Mouse (Mus musculus): ENCODE results near the gene Sec14l1.

Gene Sec14l1

DNA sequence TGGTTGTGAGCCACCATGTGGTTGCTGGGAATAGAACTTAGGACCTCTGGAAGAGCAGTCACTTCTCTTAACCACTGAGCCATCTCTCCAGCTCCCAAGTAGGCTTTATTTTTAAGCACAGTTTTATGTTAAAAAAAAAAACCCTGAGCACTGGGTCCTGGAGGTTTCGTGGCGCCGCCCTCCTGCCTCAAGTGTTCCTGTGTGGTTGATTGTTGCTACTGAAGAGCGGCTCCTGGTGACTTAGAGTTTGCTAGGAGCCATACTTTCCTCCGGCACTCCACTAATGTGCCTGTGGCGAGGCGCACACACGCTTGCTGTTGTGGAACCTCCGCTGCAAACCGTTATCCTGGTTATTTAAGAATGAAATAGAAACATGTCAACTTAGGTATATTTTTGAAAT lies 16.5 kb downstream of the Sec14l1 start:
- no peak for DNase-seq

DNA sequence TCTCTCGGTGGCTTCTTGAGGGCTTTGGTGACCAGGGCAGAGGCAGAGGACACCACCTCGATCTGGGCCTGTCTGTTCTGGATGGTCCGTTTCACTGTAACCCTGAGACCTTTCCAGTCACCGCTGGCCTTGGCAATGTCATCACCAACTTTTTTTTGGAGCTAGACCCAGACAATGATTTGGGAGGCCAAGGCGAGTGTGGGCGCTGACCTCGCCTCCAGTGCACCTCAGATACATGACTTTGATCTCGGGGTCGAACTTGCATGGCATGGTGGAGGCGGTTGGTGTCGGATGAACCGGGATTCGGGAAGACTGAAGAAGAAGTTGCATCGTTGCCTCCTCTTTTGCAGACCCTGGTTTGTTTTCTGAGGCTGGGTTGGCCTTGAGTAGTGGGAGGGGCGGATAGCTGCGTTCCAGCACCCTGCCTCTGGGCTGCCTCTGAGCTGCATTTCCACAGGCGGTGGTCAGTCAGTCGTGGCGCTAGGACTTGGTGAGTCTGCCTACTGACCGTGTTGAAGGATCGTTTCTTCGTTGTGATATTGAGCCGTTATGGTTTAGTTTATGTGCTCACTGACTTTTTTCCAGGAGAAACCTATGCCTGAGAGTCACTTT lies 19.9 kb downstream of the Sec14l1 start:
- no peak for DNase-seq

DNA sequence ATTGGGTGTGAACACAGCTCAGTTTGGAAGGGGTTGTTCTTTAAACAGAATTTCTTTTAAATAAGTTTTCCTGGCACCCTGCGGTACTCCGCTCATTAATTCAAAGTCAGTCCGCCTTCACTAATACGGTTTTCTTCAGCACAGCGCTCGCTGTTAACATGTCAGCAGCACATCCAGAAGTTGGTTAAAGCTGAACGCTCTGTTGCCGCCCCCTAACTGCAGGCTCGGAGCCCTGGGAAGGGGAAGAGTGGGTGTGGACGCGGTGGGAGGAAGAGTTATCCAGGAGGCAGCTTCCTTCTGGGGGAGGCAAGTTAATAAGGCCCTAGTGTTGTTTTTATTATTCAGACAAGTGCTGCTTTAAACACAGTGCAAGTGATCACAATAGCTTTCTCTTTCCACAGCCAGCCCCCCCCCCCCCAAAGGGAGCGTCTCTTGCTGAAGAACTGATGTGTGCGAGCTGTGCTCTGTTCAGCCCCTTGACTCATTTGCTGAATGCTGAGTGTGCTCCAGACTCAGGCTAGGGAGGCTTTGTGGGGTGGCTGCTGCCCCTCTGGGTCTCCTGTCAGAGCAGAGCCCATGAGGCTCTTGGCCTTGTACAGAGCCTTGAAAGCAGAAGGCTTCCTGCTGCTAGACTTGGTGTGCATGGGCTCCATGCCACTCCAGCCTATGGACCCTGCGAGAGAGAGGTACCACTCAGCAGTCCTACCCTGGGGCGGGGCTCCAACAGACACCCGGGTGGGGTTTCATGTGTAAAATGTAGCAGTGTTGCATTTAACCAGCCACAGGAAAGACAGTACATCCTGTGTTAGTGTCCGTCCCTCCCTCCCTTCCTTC lies 20.7 kb downstream of the Sec14l1 start:
- DNase-seq = no peak

DNA sequence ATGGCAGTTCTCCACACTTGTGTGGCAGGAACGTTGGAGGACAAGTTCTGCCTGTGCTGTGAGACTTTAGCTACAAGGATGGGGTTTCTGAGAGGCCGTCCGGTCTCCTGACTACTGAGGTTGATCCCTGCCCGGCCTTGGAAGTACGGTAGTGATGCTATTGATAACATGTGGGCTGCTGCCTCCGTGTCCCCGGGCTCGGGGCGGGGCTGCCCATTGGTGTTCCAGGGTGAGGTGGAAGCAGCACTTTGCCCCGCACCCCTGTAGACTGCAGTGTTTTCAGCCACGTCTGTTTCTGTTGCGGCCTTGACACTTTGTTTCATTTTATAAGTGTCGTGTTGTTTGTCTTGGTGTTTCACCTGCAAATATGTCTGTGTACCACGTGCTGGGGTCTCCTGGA lies 21.9 kb downstream of the Sec14l1 start:
- no peak for DNase-seq

DNA sequence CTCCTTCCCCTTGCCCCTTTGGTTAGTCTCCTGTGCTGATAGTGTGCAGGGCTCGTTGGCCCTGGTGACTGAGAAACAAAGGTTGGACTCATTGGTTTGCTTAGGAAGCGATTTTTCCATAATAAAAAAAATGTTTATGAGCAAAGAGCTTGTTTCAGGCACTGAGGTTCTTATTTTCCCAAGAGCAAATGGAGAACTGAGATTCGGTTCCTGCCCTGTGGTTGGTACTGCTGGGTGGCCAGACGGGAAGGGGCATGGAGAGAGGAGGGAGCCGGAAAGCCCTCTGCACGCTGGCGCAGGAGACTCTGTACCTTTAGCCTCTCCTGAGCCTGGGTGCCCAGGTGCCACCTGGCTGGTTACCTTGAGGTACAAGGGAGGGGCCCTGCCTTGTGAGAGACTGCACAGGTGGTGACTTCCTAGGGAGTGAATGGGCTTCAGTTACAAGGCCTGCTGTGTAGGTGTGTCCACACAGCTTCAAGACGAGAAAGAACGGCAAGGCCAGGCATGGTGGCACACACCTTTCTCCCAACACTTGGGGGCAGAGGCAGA lies 23.3 kb downstream of the Sec14l1 start:
- DNase-seq = no peak

DNA sequence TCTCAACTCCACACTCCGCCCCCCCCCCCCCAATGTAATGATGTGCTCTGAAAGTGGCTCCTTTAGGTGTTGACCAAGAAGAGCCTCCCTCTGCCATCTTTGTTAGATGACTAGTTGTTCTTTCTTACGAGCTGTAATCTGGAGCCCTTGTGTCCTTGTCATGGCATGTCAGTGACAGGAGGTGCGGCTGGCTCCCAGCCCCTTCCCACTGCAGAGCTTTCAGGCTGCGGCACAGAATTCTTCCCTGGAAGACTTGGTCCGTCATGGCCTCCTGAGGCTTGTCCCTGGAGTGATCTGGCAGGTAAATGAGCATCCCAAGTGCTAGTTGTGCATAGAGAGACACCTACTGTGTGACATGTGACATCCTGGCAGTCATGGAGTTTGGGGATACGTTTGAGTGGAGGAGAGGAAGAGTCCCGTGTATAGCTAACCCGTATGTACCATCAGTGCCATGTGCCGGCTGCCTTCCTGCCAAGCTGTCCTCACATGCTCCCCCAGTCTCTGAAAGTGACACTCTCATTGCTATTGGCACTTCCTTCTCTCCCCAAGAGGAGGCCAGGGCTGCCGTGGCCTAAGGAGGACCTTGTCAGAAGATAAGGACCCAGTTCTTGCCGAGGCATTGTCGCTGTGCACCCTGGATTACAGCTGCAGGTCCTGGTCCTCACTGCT lies 24.0 kb downstream of the Sec14l1 start:
- no peak for DNase-seq

DNA sequence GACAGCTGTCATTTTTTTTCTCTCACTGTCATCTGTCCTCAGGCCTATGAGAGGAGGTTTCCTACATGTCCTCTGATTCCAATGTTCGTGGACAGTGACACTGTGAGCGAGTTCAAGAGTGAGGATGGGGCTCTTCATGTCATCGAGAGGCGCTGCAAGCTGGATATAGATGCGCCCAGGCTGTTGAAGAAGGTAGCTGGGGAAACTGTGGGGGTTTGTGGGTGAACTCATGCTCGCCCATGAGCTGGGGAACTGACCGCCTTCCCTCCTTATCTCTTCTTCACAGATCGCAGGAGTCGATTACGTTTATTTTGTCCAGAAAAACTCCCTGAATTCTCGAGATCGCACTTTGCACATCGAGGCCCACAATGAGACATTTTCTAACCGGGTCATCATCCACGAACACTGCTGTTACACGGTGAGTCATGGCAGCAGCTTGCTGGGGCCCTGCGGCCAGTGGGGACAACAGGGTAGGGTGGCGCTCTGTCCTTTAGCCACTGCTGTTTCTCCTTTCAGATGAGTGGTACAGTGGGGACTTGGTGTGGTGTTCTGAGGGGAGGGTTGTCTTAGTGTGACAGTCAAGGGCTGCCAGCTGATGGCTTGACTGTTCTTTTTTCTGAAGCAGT lies 26.5 kb downstream of the Sec14l1 start:
- DNase-seq = no peak

DNA sequence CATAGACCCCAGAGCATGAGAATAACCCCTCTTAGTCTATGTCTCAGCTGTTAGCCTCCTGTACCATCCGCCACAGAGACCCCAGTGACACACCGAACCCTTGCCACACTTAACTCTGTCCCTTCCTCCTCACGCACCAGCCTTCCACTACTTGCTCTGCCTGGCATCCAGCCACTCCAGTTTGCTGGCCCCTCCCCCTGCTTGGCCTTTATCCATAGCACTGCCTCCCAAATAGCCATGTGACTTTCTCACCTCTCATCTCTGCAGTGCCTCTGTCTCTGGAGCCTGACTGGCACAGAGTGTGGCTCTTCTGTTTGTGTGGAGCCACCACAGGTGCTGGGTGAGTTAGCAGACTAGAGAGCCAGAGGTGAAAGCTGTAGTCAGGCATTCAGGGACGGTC lies 27.5 kb downstream of the Sec14l1 start:
- DNase-seq = no peak

DNA sequence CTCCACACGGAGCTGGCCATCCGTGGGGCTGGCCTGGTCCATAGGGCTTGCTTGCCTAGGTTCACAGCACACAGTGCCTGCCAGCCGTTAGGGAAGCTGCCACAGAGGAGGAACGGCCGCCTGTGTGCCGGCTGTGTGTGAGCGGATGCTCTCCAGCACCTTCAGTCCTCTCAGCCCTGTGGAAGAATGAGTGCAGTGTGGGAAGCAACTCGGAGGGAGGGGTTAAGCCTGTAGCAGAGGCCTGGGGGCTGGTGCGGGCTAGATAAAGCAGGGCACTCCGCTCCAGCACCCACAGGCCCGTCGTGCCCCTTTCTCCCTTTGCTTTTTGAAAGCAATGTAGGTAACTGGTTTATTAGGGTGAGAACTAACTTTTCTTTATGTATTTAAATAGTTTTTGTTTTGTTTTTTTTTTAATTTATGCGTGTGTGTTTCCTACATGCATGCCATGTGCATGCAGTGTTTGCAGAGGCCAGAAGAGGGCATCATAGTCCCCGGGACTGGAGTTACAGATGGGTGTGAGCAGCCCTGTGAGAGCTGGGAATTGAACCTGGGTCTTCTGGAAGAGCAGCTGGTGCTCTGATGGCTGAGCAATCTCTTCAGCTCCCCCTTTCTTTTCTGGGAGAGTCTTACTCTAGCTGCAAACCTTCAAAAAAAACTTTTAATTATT lies 30.6 kb downstream of the Sec14l1 start:
- peak; percentile 36 for DNase-seq

DNA sequence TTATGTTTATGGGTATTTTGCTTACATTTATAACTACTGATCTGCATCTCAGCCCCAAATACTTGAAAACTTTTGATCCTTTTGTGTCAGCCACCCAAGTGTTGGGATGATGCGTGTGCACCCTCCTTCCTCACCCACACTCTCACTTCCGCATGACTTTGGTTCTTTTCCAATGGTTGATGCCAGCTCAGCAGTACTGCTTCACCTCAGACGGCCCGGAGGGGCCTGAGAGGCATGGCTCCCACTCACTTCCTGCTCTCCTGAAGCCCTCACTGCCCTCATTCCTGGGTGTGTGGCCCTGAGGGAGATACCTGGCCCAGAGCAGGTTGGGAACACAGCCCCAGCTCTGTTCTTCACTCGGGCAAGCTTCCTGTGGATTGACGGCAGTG lies 31.1 kb downstream of the Sec14l1 start:
- no peak for DNase-seq

DNA sequence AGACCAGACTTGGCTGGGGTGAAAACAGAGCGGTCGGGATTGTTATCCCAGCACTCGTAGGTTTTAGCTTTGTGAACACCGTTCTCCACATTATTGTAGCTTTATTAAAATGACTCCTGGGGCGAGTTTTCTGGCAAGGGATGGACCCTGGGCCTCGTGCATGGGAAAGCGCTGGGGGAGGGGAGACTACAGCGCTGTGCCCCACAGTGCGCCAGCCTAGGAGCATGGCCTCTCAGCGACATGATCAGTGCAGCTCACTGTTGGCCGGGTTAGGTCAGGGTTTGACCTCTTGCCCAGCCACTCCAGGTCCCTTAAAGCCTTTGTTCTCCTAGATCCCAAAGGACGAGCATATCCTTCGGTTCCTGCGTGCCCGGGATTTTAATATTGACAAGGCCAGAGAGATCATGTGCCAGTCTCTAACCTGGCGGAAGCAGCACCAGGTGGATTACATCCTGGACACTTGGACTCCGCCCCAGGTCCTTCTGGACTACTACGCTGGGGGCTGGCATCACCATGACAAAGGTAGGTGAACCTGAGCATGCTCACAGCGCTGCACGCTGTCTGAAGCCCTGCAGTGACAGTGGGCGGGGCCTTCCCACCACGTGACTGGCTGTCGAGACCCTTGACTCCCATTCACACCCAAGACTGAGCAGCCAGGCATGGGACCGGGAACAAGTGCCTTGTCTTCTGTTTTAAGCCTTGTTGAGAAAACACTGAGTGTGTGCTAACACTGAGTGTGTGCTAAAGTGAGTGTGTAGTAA lies 32.0 kb downstream of the Sec14l1 start:
- DNase-seq = no peak

DNA sequence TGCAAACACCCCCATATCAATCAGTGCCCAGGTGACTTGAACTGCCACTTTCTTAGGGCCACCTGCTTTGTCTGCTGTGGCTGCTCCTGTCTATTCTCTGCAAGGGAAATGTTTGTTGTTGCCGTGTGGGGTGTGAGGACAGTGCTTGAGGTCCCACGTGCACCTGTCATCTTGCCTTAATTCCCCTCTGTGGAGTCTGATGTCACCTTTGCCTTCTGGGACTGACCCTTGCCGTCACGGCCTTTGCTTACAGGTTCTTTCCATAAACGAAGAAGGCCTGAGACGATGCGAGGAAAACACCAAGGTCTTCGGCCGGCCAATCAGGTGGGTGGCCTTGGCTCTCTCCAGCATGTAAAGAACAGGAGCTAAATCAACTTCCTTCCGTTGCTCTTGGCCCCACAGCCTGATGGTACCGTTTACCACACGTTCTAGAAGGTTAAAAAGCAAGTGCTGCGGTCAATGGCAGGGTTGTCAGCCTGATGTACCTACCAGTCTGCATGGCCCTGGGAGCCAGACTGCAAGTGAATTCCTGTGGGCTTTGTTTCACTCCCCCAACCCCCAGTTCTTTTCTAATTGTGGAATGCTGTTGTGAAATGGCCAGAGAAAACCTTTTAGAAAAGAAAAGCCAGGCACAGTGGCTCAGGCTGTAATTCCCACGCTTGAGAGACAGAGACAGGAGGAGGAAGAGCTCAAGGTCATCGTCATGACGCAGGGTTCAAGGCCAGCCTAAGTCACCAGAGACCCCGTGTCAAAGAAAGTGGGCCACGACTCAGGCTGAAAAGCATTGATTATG lies 34.1 kb downstream of the Sec14l1 start:
- DNase-seq = no peak

DNA sequence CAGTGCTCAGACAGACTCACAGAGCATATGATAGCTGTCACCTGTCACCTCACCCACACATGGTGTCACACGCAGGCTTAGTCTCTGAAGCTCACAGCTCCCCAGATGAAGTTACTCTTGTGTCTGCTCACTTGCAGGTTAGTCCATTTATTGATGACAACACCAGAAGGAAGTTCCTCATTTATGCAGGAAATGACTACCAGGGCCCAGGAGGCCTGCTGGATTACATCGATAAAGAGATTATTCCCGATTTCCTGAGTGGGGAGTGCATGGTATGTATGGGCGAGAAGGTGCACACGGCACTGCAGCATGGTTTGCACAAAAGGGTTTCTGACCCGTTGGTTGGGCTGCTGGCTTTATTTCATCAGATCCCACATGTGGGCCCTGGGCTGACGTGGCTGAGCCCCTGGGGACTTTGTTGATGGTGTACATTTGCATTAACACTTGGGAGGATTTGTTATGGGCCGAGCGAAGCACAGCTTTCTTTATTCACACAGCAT lies 35.5 kb downstream of the Sec14l1 start:
- DNase-seq = no peak

DNA sequence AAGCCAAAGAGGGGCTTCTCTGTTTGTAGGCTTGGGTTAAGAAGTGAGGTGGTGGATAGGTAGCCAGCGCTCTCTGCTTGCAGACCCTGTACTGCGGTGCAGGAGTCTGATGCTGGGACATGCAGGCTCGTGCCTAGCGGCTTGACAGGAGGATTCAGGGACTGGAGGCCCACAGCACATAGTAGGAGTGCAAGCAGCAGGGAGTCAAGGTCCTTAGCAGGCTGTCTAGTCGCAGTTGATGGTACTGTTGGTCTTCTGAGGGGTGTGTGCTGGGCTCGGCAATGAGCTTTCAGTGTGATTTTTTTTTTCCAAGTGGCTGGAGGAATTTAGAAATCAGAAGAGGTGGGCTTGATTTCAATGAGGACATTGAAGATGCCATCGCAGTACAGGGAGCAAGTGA lies 36.5 kb downstream of the Sec14l1 start:
- no peak for DNase-seq

DNA sequence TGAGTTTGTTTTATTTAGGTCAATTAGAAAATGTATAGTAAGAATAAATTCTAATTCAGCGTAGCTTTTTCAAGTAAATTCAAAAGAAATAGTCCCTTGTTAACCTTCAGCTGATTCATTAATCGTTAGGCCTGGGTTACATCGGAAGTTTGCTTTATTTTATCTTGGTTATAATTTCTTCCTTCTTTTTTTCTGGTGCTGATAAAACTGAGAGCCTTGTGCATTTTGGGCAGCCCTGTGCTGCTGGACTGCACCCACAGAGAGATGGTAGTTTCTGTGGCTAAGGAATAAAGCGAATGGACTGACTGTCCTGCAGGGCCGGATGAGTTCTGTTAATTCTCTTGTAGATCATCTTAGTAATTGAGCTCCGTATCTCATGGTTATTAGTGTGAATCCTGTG lies 37.6 kb downstream of the Sec14l1 start:
- no peak for DNase-seq

DNA sequence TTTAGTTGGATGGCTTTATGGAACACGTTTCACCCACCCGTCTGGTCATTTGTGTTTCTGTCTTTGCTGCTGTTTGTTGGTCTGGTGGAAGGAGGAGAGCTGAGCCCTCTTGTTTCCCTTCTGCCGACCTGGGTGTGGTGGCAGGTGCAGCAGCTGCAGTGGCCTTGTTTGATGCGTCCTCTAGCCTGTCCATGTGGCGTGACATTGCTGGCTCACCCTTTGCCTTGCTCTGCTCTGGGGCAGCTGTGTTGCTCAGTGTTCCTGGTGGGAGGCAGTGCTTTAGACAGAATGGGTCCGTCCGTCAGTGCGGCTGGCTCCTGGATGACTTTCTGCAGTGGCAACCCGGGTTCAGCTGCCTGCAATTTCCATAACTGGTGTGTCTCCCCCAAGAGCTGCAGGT lies 38.6 kb downstream of the Sec14l1 start:
- DNase-seq = no peak

DNA sequence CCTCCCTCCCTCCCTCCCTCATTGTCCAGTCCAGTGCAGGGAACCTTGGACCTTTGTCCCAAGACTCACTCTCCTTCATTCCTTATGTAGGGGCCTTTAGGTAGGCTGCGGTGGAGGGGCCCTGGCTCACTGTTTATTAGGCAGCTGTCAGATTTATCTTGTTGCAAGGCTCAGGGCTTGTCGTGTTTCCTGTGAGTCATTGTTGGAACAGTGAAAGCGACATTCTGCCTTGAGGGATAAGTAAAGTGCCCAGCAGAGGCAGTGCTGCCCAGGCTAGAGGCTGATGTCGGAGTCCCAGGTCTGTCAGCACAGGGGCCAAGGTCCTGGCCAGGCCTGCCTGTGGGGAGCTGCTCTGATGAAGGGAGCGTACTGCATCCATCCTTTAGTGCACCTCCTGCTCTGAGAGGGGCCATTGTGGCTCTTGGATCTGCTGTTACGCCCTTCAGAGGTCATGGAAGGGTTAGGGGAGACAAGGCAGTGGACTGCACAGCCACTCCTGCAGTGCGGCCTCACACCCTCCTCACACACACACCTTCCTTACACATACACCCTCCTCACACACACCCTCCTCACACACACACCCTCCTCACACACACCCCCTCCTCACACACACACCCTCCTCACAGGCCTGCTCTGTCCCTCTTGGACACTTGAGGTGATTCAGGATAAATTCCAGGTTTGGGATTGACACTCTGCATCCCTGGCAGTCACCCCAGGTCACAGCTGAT lies 39.3 kb downstream of the Sec14l1 start:
- DNase-seq = no peak

DNA sequence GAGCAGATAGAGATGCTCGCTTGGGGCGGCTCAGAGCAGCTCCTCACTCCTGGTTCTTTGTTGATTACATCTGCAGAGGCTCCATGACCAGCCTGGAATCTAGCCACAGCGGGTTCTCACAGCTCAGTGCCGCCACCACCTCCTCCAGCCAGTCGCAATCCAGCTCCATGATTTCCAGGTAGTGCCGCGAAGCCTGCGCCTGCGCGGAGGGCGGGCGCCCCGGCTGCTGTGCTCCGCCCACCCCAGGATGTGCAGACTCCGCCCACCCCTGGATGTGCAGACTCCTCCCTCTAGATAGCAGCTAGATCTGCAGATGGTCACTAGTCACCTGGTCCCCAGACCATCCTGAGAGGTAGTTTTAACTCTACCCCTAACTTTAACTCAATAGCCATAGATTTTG lies 41.8 kb downstream of the Sec14l1 start:
- peak; percentile 19 for DNase-seq

DNA sequence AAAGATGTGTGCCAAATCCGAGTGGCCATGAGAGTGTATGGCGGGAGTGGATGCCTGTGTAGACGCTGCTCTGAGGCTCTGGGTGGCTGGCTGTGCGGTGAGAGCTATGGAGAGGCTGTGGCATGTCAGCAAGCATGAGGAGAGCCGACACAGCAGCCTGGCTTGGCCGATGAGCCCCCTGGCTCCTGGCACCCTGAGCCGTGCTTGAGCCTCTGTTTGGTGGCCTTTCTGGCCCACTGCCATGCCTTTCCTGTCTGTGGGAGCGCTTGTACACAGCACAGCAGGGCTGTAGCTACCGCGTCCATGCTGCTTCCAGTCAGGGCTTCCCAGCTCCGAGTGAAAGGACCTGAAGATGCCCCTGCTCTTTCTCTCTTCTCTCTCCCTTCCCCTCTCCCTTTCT lies 43.4 kb downstream of the Sec14l1 start:
- no peak for DNase-seq

DNA sequence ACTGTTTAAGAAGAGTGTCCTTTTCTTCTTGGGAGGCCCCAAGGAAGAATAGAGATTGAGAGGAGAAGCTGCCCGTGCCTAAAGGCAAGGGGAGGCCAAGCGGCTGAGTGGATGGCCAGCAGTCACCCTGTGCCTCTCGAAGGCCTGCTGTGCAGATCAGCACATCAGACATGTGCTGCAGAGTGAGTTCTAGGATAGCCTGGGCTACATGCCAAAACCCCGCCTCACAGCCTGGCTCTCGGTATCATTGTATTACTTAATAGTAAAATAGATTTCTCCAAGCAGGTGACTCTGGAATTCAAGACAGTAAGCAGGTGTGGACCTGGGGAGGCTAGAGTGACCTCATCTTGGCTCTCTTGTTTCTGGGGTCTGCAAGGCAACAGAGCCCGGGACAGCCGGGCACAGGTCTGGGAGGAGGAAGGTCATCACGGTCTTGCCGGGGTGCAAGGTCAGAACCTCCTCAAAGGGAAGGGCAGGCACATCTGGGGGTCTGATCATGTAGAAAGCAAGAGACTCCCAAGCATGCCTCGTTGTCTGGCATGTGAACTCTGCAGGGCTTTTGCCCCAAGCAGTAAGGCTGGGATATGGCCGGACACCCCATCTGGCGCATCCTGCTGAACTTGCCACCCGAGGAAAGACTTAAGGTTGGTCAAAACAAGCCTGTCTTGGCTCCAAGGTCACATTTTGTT lies 44.4 kb downstream of the Sec14l1 start:
- no peak for DNase-seq

Measured in thymus, postnatal 14 days (tissue).